Mouse (Mus musculus) lung, adult 2 months (tissue): Measurements from ENCODE around the gene Slc10a6.

ENCODE experiments used
- CTCF ChIP-seq: fragments of 200-500 bp; IDR thresholded peaks from 2 replicates; pipeline ENCODE4 v1.5.1; 2011; ENCODE audit warnings: mild to moderate bottlenecking, low read length, control low read depth; ENCODE audit not compliant: insufficient read depth
- POLR2A ChIP-seq: fragments of 200-500 bp; IDR thresholded peaks from 2 replicates; pipeline ENCODE4 v1.6.1; 2011; ENCODE audit warnings: low read depth, mild to moderate bottlenecking, control low read depth, low read length, borderline replicate concordance; ENCODE audit errors: extremely low read depth

DNA sequence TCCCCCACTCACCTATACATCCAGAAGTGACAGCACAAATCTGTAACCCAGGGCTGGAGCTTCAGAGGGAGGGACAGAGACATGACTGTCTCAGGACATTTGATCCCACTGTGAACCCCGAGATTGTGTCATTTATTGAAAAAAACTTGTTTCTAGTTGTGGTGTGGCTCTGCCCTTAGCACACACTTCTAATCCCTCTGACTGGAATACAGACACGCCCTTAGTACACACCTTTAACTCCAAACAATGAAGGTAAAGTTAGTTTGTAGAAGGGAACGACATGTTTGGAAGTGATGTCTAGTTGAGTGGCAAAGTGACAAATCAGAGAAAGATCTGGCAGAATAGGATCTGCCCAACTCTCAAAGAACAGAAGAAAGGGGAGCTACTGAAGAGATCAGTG lies 42.7 kb upstream of the Slc10a6 start:
- TF ChIP-seq POLR2A, result no peak
- TF ChIP-seq CTCF, result no peak
